Mouse (Mus musculus): ENCODE data around the gene Tctn3. TPM values are rescaled to one million over a fixed set of nuclear protein-coding genes. Genes with fewer than 3 reads are reported as not detected.
"Not testable (repeated sequence)": the region's sequence is repeated elsewhere in the genome, so short reads cannot be mapped to it uniquely, and the experiment has no call there.

Gene Tctn3
- polyA plus RNA-seq, 1 experiment from 2014 or later: 4.1 TPM

DNA sequence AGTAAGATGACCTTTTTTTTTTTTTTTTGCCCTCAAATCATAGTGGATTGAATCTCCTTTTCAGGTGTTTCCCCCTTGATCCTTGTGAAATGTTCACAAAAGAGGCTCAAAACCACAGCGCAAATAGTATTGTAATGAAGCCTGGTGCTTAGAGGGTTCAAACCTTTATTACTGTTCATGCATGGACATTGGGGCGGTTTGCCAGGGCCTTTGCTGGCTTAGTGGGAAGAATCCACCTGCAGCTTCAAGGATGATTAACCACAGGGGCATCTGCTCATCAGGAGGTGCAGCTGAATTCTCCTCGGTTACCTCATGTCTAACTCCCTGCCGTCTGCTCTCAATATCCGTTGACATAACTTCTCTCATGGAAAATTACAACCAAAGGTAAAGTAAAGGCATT, 20.6 kb upstream of the Tctn3 start:
- Histone ChIP-seq H3K27ac (replicated peaks) (no peak overlapping the region), H3K9me3 (ENCODE audit: control insufficient read depth, low read length) (no peaks in the 10 kb centered on the region), H3K4me2 (replicated peaks; ENCODE audit: low read depth) (no peak overlapping the region), H3K27me3 (ENCODE audit: control insufficient read depth, insufficient read depth, low read length) (no peaks in the 10 kb centered on the region), H3K4me3 (ENCODE audit: low read depth, low read length) (no peak overlapping the region), H3K36me3 (ENCODE audit: control insufficient read depth, insufficient read depth, low read length) (no peaks in the 10 kb centered on the region), H3K9ac (ENCODE audit: low read length) (no peak overlapping the region), H3K4me1 (replicated peaks; ENCODE audit: control insufficient read depth, insufficient read depth) (no peaks in the 10 kb centered on the region)
- 74% methylated on average over 5 of the region's 5 CpGs for WGBS
- TF ChIP-seq CTCF (IDR thresholded peaks at IDR 0.05; ENCODE audit: low read depth): no peak
- TF ChIP-seq EP300 (optimal IDR thresholded peaks at IDR 0.05): no peak
- DNase-seq (ENCODE audit: low spot score) (no peak), ATAC-seq (ENCODE audit: low FRiP score, low TSS enrichment) (no peak)

- no peaks in the 10 kb centered on the region for H3K9me3 ChIP-seq (ENCODE audit: control insufficient read depth, low read length)
- 13% methylated on average over 3 of the region's 3 CpGs for whole genome bisulfite sequencing
- H3K27me3 ChIP-seq (ENCODE audit: control insufficient read depth, insufficient read depth, low read length): no peaks in the 10 kb centered on the region
- no peak for TF ChIP-seq CTCF (IDR thresholded peaks at IDR 0.05; ENCODE audit: low read depth)
- TF ChIP-seq EP300 (optimal IDR thresholded peaks at IDR 0.05): no peak
- H3K27ac ChIP-seq (replicated peaks): no peak overlapping the region
- ATAC-seq (ENCODE audit: low FRiP score, low TSS enrichment): no peak
- no peak for DNase-seq (ENCODE audit: low spot score)
- H3K4me3 ChIP-seq (ENCODE audit: low read depth, low read length): no peak overlapping the region
- no peaks in the 10 kb centered on the region for H3K4me1 ChIP-seq (replicated peaks; ENCODE audit: control insufficient read depth, insufficient read depth)
- no peak overlapping the region for H3K4me2 ChIP-seq (replicated peaks; ENCODE audit: low read depth)
- H3K9ac ChIP-seq (ENCODE audit: low read length): no peak overlapping the region
- no peaks in the 10 kb centered on the region for H3K36me3 ChIP-seq (ENCODE audit: control insufficient read depth, insufficient read depth, low read length)
Observed at GRCm38 (mm10) chr19:40632193-40632592, 20.2 kb upstream of the Tctn3 start.

DNA sequence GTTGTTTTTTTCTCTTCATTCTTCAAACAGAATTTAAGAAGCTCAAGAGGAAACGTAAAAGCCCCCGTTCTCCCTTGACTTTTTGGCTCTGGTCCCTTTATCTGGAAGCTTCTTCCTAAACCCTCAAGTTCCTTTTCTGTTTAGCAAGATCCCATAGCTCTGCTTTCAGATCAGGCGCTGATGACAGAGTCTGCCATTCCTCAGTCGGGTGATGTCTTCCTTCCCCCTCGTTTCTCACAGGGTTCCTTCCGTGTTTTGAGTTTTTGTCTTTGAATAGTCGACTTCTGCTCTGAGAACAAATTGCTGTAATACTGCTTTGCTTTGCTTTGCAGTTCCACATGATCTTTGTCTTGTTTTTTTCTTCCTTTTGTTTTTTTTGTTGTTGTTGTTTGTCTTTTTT, 18.6 kb upstream of the Tctn3 start:
- TF ChIP-seq CTCF (IDR thresholded peaks at IDR 0.05; ENCODE audit: low read depth): no peak
- TF ChIP-seq EP300 (optimal IDR thresholded peaks at IDR 0.05): no peak
- Histone ChIP-seq H3K27ac (replicated peaks) (no peak overlapping the region), H3K9me3 (ENCODE audit: control insufficient read depth, low read length) (no peaks in the 10 kb centered on the region), H3K4me2 (replicated peaks; ENCODE audit: low read depth) (no peak overlapping the region), H3K4me1 (replicated peaks; ENCODE audit: control insufficient read depth, insufficient read depth) (no peaks in the 10 kb centered on the region), H3K9ac (ENCODE audit: low read length) (no peak overlapping the region), H3K27me3 (ENCODE audit: control insufficient read depth, insufficient read depth, low read length) (no peaks in the 10 kb centered on the region), H3K36me3 (ENCODE audit: control insufficient read depth, insufficient read depth, low read length) (no peaks in the 10 kb centered on the region), H3K4me3 (ENCODE audit: low read depth, low read length) (no peak overlapping the region)
- WGBS: 67% methylated on average over 7 of the region's 7 CpGs
- ATAC-seq (ENCODE audit: low FRiP score, low TSS enrichment): no peak
- DNase-seq (ENCODE audit: low spot score): no peak

GRCm38 (mm10) chr19:40630096-40630495, 18.1 kb upstream of the Tctn3 start:
- Histone ChIP-seq H3K36me3 (ENCODE audit: control insufficient read depth, insufficient read depth, low read length) (no peaks in the 10 kb centered on the region), H3K9me3 (ENCODE audit: control insufficient read depth, low read length) (no peaks in the 10 kb centered on the region), H3K27ac (replicated peaks) (no peak overlapping the region), H3K9ac (ENCODE audit: low read length) (no peak overlapping the region), H3K4me1 (replicated peaks; ENCODE audit: control insufficient read depth, insufficient read depth) (no peaks in the 10 kb centered on the region), H3K4me2 (replicated peaks; ENCODE audit: low read depth) (no peak overlapping the region), H3K4me3 (ENCODE audit: low read depth, low read length) (no peak overlapping the region), H3K27me3 (ENCODE audit: control insufficient read depth, insufficient read depth, low read length) (no peaks in the 10 kb centered on the region)
- 79% methylated on average over 3 of the region's 3 CpGs for WGBS
- TF ChIP-seq EP300 (optimal IDR thresholded peaks at IDR 0.05) (no peak), CTCF (IDR thresholded peaks at IDR 0.05; ENCODE audit: low read depth) (no peak)
- DNase-seq (ENCODE audit: low spot score): no peak
- no peak for ATAC-seq (ENCODE audit: low FRiP score, low TSS enrichment)

GRCm38 (mm10) chr19:40628950-40629349, 16.9 kb upstream of the Tctn3 start:
- DNase-seq (ENCODE audit: low spot score) (no peak), ATAC-seq (ENCODE audit: low FRiP score, low TSS enrichment) (no peak)
- Histone ChIP-seq H3K36me3 (ENCODE audit: control insufficient read depth, insufficient read depth, low read length) (no peaks in the 10 kb centered on the region), H3K9me3 (ENCODE audit: control insufficient read depth, low read length) (no peaks in the 10 kb centered on the region), H3K9ac (ENCODE audit: low read length) (no peak overlapping the region), H3K27me3 (ENCODE audit: control insufficient read depth, insufficient read depth, low read length) (no peaks in the 10 kb centered on the region), H3K4me1 (replicated peaks; ENCODE audit: control insufficient read depth, insufficient read depth) (no peaks in the 10 kb centered on the region), H3K27ac (replicated peaks) (no peak overlapping the region), H3K4me2 (replicated peaks; ENCODE audit: low read depth) (no peak overlapping the region), H3K4me3 (ENCODE audit: low read depth, low read length) (no peak overlapping the region)
- no peak for TF ChIP-seq CTCF (IDR thresholded peaks at IDR 0.05; ENCODE audit: low read depth)
- no peak for TF ChIP-seq EP300 (optimal IDR thresholded peaks at IDR 0.05)

- Histone ChIP-seq H3K4me1 (replicated peaks; ENCODE audit: control insufficient read depth, insufficient read depth) (no peaks in the 10 kb centered on the region), H3K4me2 (replicated peaks; ENCODE audit: low read depth) (no peak overlapping the region), H3K4me3 (ENCODE audit: low read depth, low read length) (no peak overlapping the region), H3K9ac (ENCODE audit: low read length) (no peak overlapping the region), H3K27me3 (ENCODE audit: control insufficient read depth, insufficient read depth, low read length) (no peaks in the 10 kb centered on the region), H3K27ac (replicated peaks) (no peak overlapping the region), H3K9me3 (ENCODE audit: control insufficient read depth, low read length) (no peaks in the 10 kb centered on the region), H3K36me3 (ENCODE audit: control insufficient read depth, insufficient read depth, low read length) (no peaks in the 10 kb centered on the region)
- ATAC-seq (ENCODE audit: low FRiP score, low TSS enrichment) (no peak), DNase-seq (ENCODE audit: low spot score) (no peak)
- TF ChIP-seq CTCF (IDR thresholded peaks at IDR 0.05; ENCODE audit: low read depth): no peak
- no peak for TF ChIP-seq EP300 (optimal IDR thresholded peaks at IDR 0.05)
- WGBS: 52% methylated on average over 12 of the region's 12 CpGs
Observed at GRCm38 (mm10) chr19:40625935-40626334, 13.9 kb upstream of the Tctn3 start.

GRCm38 (mm10) chr19:40621616-40622015, 9.6 kb upstream of the Tctn3 start:
- H3K4me1 ChIP-seq (replicated peaks; ENCODE audit: control insufficient read depth, insufficient read depth); H3K36me3 ChIP-seq (ENCODE audit: control insufficient read depth, insufficient read depth, low read length); H3K27me3 ChIP-seq (ENCODE audit: control insufficient read depth, insufficient read depth, low read length); H3K9ac ChIP-seq (ENCODE audit: low read length); H3K27ac ChIP-seq (replicated peaks); DNase-seq (ENCODE audit: low spot score); H3K9me3 ChIP-seq (ENCODE audit: control insufficient read depth, low read length); ATAC-seq (ENCODE audit: low FRiP score, low TSS enrichment); H3K4me2 ChIP-seq (replicated peaks; ENCODE audit: low read depth); H3K4me3 ChIP-seq (ENCODE audit: low read depth, low read length): not testable (repeated sequence)
- 55% methylated on average over 9 of the region's 26 CpGs for WGBS

Data from stomach, postnatal 0 days (tissue).